Mouse (Mus musculus) testis, adult 2 months (tissue): Measurements from ENCODE around the gene L3mbtl2. TPM values are rescaled to one million over a fixed set of nuclear protein-coding genes. Genes with fewer than 3 reads are reported as not detected.
"Not testable (repeated sequence)": the region's sequence is repeated elsewhere in the genome, so short reads cannot be mapped to it uniquely, and the experiment has no call there.

Source experiments
- H3K27ac ChIP-seq: fragments of 200-500 bp; 2 replicates; pipeline ENCODE4 v1.5.1; 2012; ENCODE audit warnings: low read depth, low read length; ENCODE audit not compliant: control insufficient read depth, insufficient read depth
- H3K27me3 ChIP-seq: fragments of 200-500 bp; 2 replicates; pipeline ENCODE4 v1.6.1; 2012; ENCODE audit warnings: mild to moderate bottlenecking, low read length, moderate library complexity; ENCODE audit not compliant: control insufficient read depth, insufficient read depth
- H3K36me3 ChIP-seq: fragments of 200-500 bp; 2 replicates; pipeline ENCODE4 v1.6.1; 2012; ENCODE audit warnings: mild to moderate bottlenecking, low read length; ENCODE audit not compliant: control insufficient read depth, insufficient read depth
- H3K4me1 ChIP-seq: fragments of 200-500 bp; 2 replicates; pipeline ENCODE4 v1.6.1; 2012; ENCODE audit warnings: low read length; ENCODE audit not compliant: control insufficient read depth, insufficient read depth
- H3K4me3 ChIP-seq: fragments of 200-500 bp; 2 replicates; pipeline ENCODE4 v1.5.1; 2012; ENCODE audit warnings: low read depth, mild to moderate bottlenecking, low read length, moderate library complexity, mixed read lengths; ENCODE audit not compliant: control insufficient read depth
- CTCF ChIP-seq: fragments of 200-500 bp; IDR thresholded peaks from 2 replicates; pipeline ENCODE4 v1.5.1; 2012; ENCODE audit warnings: low read depth, mild to moderate bottlenecking, inconsistent platforms, low read length, moderate library complexity; ENCODE audit not compliant: control insufficient read depth, insufficient read depth, insufficient replicate concordance
- POLR2A ChIP-seq: fragments of 200-500 bp; IDR thresholded peaks from 2 replicates; pipeline ENCODE4 v1.6.1; 2012; ENCODE audit warnings: low read depth, mild to moderate bottlenecking, inconsistent platforms, low read length, moderate library complexity; ENCODE audit not compliant: control insufficient read depth
- polyA plus RNA-seq: library from polyadenylated mRNA; depleted of rRNA; stranded (reverse); fragments of >200 nt; gene quantifications from 2 replicates; pipeline ENCODE4 v1.2.3, GENCODE M21; 2012

L3mbtl2 gene
- polyA plus RNA-seq, 1 experiment = 25.3 TPM

DNA sequence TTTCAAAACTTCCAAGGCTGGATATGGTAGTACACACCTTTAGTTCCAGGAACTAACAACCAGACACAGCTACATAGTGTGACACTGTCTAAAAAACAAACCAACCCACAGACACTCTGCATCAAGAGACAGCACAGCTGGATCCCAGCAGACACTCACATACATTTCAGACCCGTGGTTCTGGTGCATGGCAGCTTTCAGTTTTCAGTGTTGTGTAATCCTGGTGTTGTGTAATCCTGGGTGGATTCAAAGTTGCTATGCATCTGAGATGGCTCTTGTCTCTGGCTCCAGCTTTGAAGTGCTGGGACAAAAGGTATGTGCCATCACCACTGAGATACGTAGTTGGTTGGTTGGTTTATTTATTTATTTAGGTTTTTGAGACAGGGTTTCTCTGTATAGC, 34.8 kb downstream of the L3mbtl2 start:
- TF ChIP-seq CTCF (no peak), POLR2A (no peak)
- no peaks in the 10 kb centered on the region for H3K27me3 ChIP-seq
- no peak overlapping the region for H3K4me3 ChIP-seq
- H3K4me1 ChIP-seq = peaks cover 12% of the 10 kb centered on the region
- H3K36me3 ChIP-seq = no peaks in the 10 kb centered on the region
- no peak overlapping the region for H3K27ac ChIP-seq

GRCm38 (mm10) chr15:81700161-81700560, 36.5 kb downstream of the L3mbtl2 start:
- Histone ChIP-seq H3K36me3 (no peaks in the 10 kb centered on the region), H3K27me3 (no peaks in the 10 kb centered on the region), H3K27ac (no peak overlapping the region), H3K4me3 (no peak overlapping the region), H3K4me1 (0 out of 2 replicates have a peak, but pooled peaks cover under 1% of the 10 kb centered on the region)
- TF ChIP-seq POLR2A = no peak
- TF ChIP-seq CTCF = no peak

DNA sequence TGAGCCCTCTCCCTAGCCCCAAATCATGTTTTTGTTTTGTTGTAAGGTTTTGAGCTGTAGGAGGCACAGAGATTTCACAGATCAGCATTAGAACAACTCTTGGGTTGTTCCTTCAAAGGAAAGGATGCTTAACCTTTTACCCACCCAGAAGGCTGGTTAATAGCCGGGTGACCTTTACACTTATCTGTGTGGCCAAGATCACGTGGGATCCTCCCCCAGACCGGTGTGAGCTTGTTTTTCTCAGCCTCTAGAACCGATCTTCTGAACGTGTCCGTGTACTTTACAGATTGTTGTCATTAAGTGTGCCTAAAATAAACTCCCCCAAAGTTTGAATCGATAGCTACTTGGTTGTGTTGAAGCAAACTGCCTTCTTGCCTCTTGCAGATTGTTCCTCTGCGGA, 36.9 kb downstream of the L3mbtl2 start:
- H3K27ac ChIP-seq = no peak overlapping the region
- no peak for TF ChIP-seq POLR2A
- no peak for TF ChIP-seq CTCF
- H3K36me3 ChIP-seq = no peaks in the 10 kb centered on the region
- H3K27me3 ChIP-seq = no peaks in the 10 kb centered on the region
- no peaks in the 10 kb centered on the region for H3K4me1 ChIP-seq
- no peak overlapping the region for H3K4me3 ChIP-seq

GRCm38 (mm10) chr15:81701350-81701749, 37.7 kb downstream of the L3mbtl2 start:
- not testable (repeated sequence) for H3K4me3 ChIP-seq, H3K36me3 ChIP-seq, H3K27me3 ChIP-seq, H3K27ac ChIP-seq, H3K4me1 ChIP-seq

- H3K4me1 ChIP-seq = no peaks in the 10 kb centered on the region
- no peak overlapping the region for H3K27ac ChIP-seq
- H3K36me3 ChIP-seq = no peaks in the 10 kb centered on the region
- H3K4me3 ChIP-seq = no peak overlapping the region
- H3K27me3 ChIP-seq = no peaks in the 10 kb centered on the region
- no peak for TF ChIP-seq POLR2A
- TF ChIP-seq CTCF = no peak
Observed at GRCm38 (mm10) chr15:81702306-81703093, 38.8 kb downstream of the L3mbtl2 start.

DNA sequence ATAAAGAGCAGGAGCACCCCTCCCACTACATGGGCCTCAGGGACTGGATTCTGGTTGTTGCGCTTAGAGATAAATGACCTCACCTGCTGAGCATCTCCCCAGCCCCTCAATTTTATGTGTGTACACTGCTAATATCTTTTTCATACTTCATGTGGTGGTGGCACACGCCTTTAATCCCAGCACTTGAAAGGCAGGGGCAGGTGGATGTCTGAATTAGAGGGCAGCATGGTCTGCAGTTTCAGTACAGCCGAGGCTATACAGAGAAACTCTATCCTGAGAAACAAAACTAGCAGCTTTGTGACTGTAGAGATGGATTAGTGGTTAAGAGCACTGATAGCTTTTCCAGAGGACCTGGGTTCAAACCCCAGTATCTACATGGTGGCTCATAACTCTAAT, 39.4 kb downstream of the L3mbtl2 start:
- Histone ChIP-seq H3K27ac (no peak overlapping the region), H3K4me1 (no peaks in the 10 kb centered on the region), H3K4me3 (no peak overlapping the region), H3K36me3 (no peaks in the 10 kb centered on the region), H3K27me3 (no peaks in the 10 kb centered on the region)
- no peak for TF ChIP-seq POLR2A
- no peak for TF ChIP-seq CTCF

GRCm38 (mm10) chr15:81708991-81709390, 45.3 kb downstream of the L3mbtl2 start:
- no peaks in the 10 kb centered on the region for H3K27me3 ChIP-seq
- H3K4me3 ChIP-seq = no peak overlapping the region
- H3K36me3 ChIP-seq = peaks cover 2% of the 10 kb centered on the region; the same call in 1 of the 2 replicates
- no peak for TF ChIP-seq CTCF
- TF ChIP-seq POLR2A = no peak
- H3K27ac ChIP-seq = no peak overlapping the region
- H3K4me1 ChIP-seq = no peaks in the 10 kb centered on the region

- Histone ChIP-seq H3K4me1 (no peaks in the 10 kb centered on the region), H3K36me3 (peaks cover 2% of the 10 kb centered on the region; the same call in 1 of the 2 replicates), H3K27me3 (no peaks in the 10 kb centered on the region), H3K4me3 (no peak overlapping the region), H3K27ac (no peak overlapping the region)
- TF ChIP-seq POLR2A = no peak
- TF ChIP-seq CTCF = no peak
Observed at GRCm38 (mm10) chr15:81709686-81710085, 46.0 kb downstream of the L3mbtl2 start.
